In the genomic region with DNA sequence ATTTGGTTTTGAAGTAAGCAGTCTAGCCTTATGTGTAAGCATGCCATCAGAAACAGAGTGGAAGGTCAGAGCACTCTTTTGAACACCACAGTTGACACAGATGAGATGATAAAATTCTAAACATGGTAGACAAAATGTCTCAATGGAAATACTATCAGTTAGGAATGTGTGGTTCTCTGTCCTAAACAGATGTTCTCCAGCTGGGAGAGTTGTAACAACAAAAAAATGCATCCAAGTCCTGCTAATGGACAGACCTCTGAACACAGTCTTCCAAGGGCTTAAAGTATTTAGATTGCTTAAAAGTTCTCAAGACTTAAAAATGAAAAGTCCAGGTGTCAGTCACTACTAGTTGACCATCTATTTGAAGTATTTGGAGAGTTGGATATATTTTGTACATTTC, we compare ENCODE assay signal across 19 mouse cellular contexts.
DNase-seq lines count a peak whose midpoint lies in the region; ATAC-seq and TF ChIP-seq lines count a peak whose summit lies in the region.
"Had no signal": no experiment of that assay in that cellular context is flagged by ENCODE, and none has a peak within 500 bp of the region (broad histone marks: within the 10 kb centered on the region; RNA-seq: fewer than 3 reads in every experiment).

No protein-coding gene starts in this region.

- dilution Hi-C loops in CH12.LX (cut with MboI; ENCODE audit: extremely low pct_ligation_motif_present, extremely low pct_unique_long_range_greater_than_20kb, low sequenced_read_pairs), result no loop called here

- no peak overlapping the region for H3K9ac ChIP-seq in lung, postnatal 0 days (replicated peaks; ENCODE audit: low read depth)
- H3K9ac ChIP-seq in CH12.LX (ENCODE audit: insufficient read depth, low read depth), result no peak overlapping the region
- no peak overlapping the region for H3K9ac ChIP-seq in forebrain, embryonic 14.5 days (ENCODE audit: low read length)
- H3K9ac ChIP-seq: embryonic facial prominence, embryonic 13.5 days; forebrain, embryonic 13.5 days; forebrain, postnatal 0 days; heart, embryonic 13.5 days; hindbrain, embryonic 15.5 days had no signal

- in situ Hi-C loops in CH12.LX (cut with MboI; ENCODE audit: low pct_ligation_motif_present, low pct_unique_long_range_greater_than_20kb, low sequenced_read_pairs), result no loop called here

- no peaks in the 10 kb centered on the region for H3K36me3 ChIP-seq in lung, postnatal 0 days (ENCODE audit: insufficient read depth, low read length)
- no peaks in the 10 kb centered on the region for H3K36me3 ChIP-seq in CH12.LX (replicated peaks in 1 of 2; ENCODE audit: control insufficient read depth in 1 of 2, insufficient read depth in 1 of 2, low read length in 1 of 2)
- no peaks in the 10 kb centered on the region for H3K36me3 ChIP-seq in forebrain, embryonic 14.5 days (ENCODE audit: control insufficient read depth, insufficient read depth, low read length)
- H3K36me3 ChIP-seq: embryonic facial prominence, embryonic 10.5 days; embryonic facial prominence, embryonic 13.5 days; forebrain, embryonic 10.5 days; heart, embryonic 10.5 days; heart, embryonic 13.5 days; hindbrain, embryonic 15.5 days had no signal

- H3K4me1 ChIP-seq in lung, postnatal 0 days (ENCODE audit: insufficient read depth, low read depth, low read length), result no peaks in the 10 kb centered on the region
- H3K4me1 ChIP-seq in lung, adult 2 months (ENCODE audit: control insufficient read depth, insufficient read depth, low read length), result no peaks in the 10 kb centered on the region
- peaks cover 0 to 3% of the 10 kb centered on the region in 2 experiments; a peak in 1 of 4 replicates for H3K4me1 ChIP-seq in CH12.LX (ENCODE audit: control insufficient read depth in 1 of 2, insufficient read depth in 2 of 2)
- H3K4me1 ChIP-seq in forebrain, embryonic 14.5 days (ENCODE audit: control insufficient read depth, insufficient read depth, low read length), result no peaks in the 10 kb centered on the region
- H3K4me1 ChIP-seq: embryonic facial prominence, embryonic 10.5 days; embryonic facial prominence, embryonic 13.5 days; forebrain, embryonic 10.5 days; forebrain, embryonic 13.5 days; heart, embryonic 10.5 days; heart, embryonic 13.5 days; hindbrain, embryonic 15.5 days had no signal

- intact Hi-C loops in left cerebral cortex, postnatal 10 days (cut with DNase I), result no loop called here

- H3K4me3 ChIP-seq in lung, postnatal 0 days (ENCODE audit: low read depth, low read length), result no peak overlapping the region
- no peak overlapping the region for H3K4me3 ChIP-seq in lung, adult 2 months (replicated peaks; ENCODE audit: extremely low read depth, low read depth, low read length)
- H3K4me3 ChIP-seq in CH12.LX (replicated peaks in 1 of 3; ENCODE audit: low read depth in 2 of 3, low read length in 2 of 3, poor library complexity in 1 of 3), result no peak overlapping the region
- no peak overlapping the region for H3K4me3 ChIP-seq in forebrain, embryonic 14.5 days (ENCODE audit: low read depth, low read length)
- H3K4me3 ChIP-seq: embryonic facial prominence, embryonic 10.5 days; embryonic facial prominence, embryonic 13.5 days; forebrain, embryonic 10.5 days; forebrain, embryonic 13.5 days; heart, embryonic 10.5 days; heart, embryonic 13.5 days; hindbrain, embryonic 15.5 days had no signal

- no peaks in the 10 kb centered on the region for H3K79me2 ChIP-seq in CH12.LX (replicated peaks; ENCODE audit: control insufficient read depth, extremely low read depth, insufficient read depth, poor library complexity, severe bottlenecking)

- DNase-seq in heart, adult 9 months (ENCODE audit: low spot score in 2 of 2), result peak; percentile 12 to 25
- no peak for DNase-seq in heart, adult 11 months
- peak; percentile 30 for DNase-seq in lung, postnatal 0 days (ENCODE audit: low spot score)
- DNase-seq in lung, adult 2 months, result no peak
- DNase-seq in CH12.LX (ENCODE audit: extremely low read depth), result no peak
- no peak for DNase-seq in left cerebral cortex, postnatal 10 days (ENCODE audit: extremely low spot score in 1 of 2, low spot score in 2 of 2)
- DNase-seq in forebrain, embryonic 14.5 days (ENCODE audit: low spot score), result no peak
- DNase-seq: adrenal gland, adult 8-10 months; adrenal gland, postnatal 25 days; cerebellum, adult 11-12 months; cerebellum, adult 8-10 months; forebrain, postnatal 0 days had no signal

- no peak for TF ChIP-seq EP300 in lung, postnatal 0 days (IDR thresholded peaks at IDR 0.05)
- no peak for TF ChIP-seq EP300 in CH12.LX (IDR thresholded peaks at IDR 0.05; ENCODE audit: low read length)

- TF ChIP-seq POLR2A in lung, adult 2 months (IDR thresholded peaks at IDR 0.05; ENCODE audit: borderline replicate concordance, extremely low read depth, low read depth, low read length), result no peak
- TF ChIP-seq POLR2A in CH12.LX (IDR thresholded peaks at IDR 0.05; ENCODE audit: low read depth, low read length), result no peak

- H3K9me3 ChIP-seq in lung, postnatal 0 days (ENCODE audit: low read length), result no peaks in the 10 kb centered on the region
- H3K9me3 ChIP-seq in CH12.LX (replicated peaks; ENCODE audit: low read length), result no peaks in the 10 kb centered on the region
- H3K9me3 ChIP-seq in forebrain, embryonic 14.5 days (replicated peaks; ENCODE audit: control insufficient read depth, low read length), result no peaks in the 10 kb centered on the region
- H3K9me3 ChIP-seq: embryonic facial prominence, embryonic 10.5 days; embryonic facial prominence, embryonic 13.5 days; forebrain, embryonic 10.5 days; forebrain, embryonic 13.5 days; heart, embryonic 10.5 days; heart, embryonic 13.5 days; hindbrain, embryonic 15.5 days had no signal

- ATAC-seq in lung, postnatal 0 days, result peak; percentile 47
- ATAC-seq in forebrain, embryonic 14.5 days, result no peak
- ATAC-seq: forebrain, embryonic 13.5 days; forebrain, postnatal 0 days had no signal

- no peak overlapping the region for H3K4me2 ChIP-seq in lung, postnatal 0 days (replicated peaks; ENCODE audit: low read depth, low read length)
- H3K4me2 ChIP-seq in CH12.LX (ENCODE audit: insufficient read depth, low read depth, poor library complexity, severe bottlenecking), result peak overlapping the region; percentile 44; the same call in 1 of the 2 replicates
- H3K4me2 ChIP-seq in forebrain, embryonic 14.5 days (ENCODE audit: low read length), result no peak overlapping the region
- H3K4me2 ChIP-seq: embryonic facial prominence, embryonic 13.5 days; forebrain, embryonic 13.5 days; heart, embryonic 13.5 days; hindbrain, embryonic 15.5 days had no signal

- no peak for TF ChIP-seq CTCF in lung, postnatal 0 days (IDR thresholded peaks at IDR 0.05)
- no peak for TF ChIP-seq CTCF in lung, adult 2 months (IDR thresholded peaks at IDR 0.05; ENCODE audit: insufficient read depth, low read length)
- TF ChIP-seq CTCF in CH12.LX (conservative IDR thresholded peaks at IDR 0.05 in 1 of 2, IDR thresholded peaks at IDR 0.05 in 1 of 2; ENCODE audit: low read depth in 2 of 2, low read length in 2 of 2), result no peak

- H3K27ac ChIP-seq in lung, postnatal 0 days (ENCODE audit: low read length), result no peak overlapping the region
- H3K27ac ChIP-seq in CH12.LX (ENCODE audit: insufficient read depth, low read depth), result no peak overlapping the region
- H3K27ac ChIP-seq in forebrain, embryonic 14.5 days (ENCODE audit: low read depth, low read length), result no peak overlapping the region
- H3K27ac ChIP-seq: embryonic facial prominence, embryonic 10.5 days; embryonic facial prominence, embryonic 13.5 days; forebrain, embryonic 10.5 days; forebrain, embryonic 13.5 days; heart, embryonic 10.5 days; heart, embryonic 13.5 days; hindbrain, embryonic 15.5 days had no signal

- H3K27me3 ChIP-seq in lung, postnatal 0 days (replicated peaks; ENCODE audit: insufficient read depth, low read length), result no peaks in the 10 kb centered on the region
- H3K27me3 ChIP-seq in CH12.LX (replicated peaks), result no peaks in the 10 kb centered on the region
- H3K27me3 ChIP-seq in forebrain, embryonic 14.5 days (replicated peaks; ENCODE audit: control insufficient read depth, insufficient read depth, low read length), result no peaks in the 10 kb centered on the region

- no peak for TF ChIP-seq RAD21 in CH12.LX (IDR thresholded peaks at IDR 0.05; ENCODE audit: low read depth, low read length)

TF ChIP-seq in CH12.LX, 34 proteins besides CTCF, POLR2A, EP300 and RAD21:
- no peak for TF ChIP-seq TBP (conservative IDR thresholded peaks at IDR 0.05; ENCODE audit: low read depth, low read length)
- TF ChIP-seq MAX (IDR thresholded peaks at IDR 0.05; ENCODE audit: low read length), result no peak
- TF ChIP-seq MYC (IDR thresholded peaks at IDR 0.05; ENCODE audit: low read depth, low read length), result no peak
- no peak for TF ChIP-seq SIN3A (IDR thresholded peaks at IDR 0.05; ENCODE audit: low read length)
- TF ChIP-seq ZMIZ1 (IDR thresholded peaks at IDR 0.05; ENCODE audit: low read depth, low read length), result no peak
- no peak for TF ChIP-seq MEF2A (IDR thresholded peaks at IDR 0.05; ENCODE audit: borderline replicate concordance, low read depth, low read length)
- TF ChIP-seq ETS1 (conservative IDR thresholded peaks at IDR 0.05; ENCODE audit: low read depth, low read length), result no peak
- no peak for TF ChIP-seq UBTF (IDR thresholded peaks at IDR 0.05; ENCODE audit: low read depth, low read length)
- no peak for TF ChIP-seq NELFE (IDR thresholded peaks at IDR 0.05; ENCODE audit: low read depth, low read length)
- no peak for TF ChIP-seq ZKSCAN1 (IDR thresholded peaks at IDR 0.05; ENCODE audit: borderline replicate concordance, low read depth, low read length)
- no peak for TF ChIP-seq GABPA (IDR thresholded peaks at IDR 0.05; ENCODE audit: insufficient replicate concordance, low read depth, low read length)
- TF ChIP-seq USF1 (IDR thresholded peaks at IDR 0.05; ENCODE audit: low read depth, low read length), result no peak
- no peak for TF ChIP-seq ZC3H11A (IDR thresholded peaks at IDR 0.05; ENCODE audit: low read depth, low read length)
- TF ChIP-seq JUND (conservative IDR thresholded peaks at IDR 0.05; ENCODE audit: low read depth, low read length), result no peak
- TF ChIP-seq HCFC1 (IDR thresholded peaks at IDR 0.05; ENCODE audit: low read depth, low read length), result no peak
- TF ChIP-seq RCOR1 (conservative IDR thresholded peaks at IDR 0.05; ENCODE audit: low read depth, low read length), result no peak
- no peak for TF ChIP-seq ELF1 (IDR thresholded peaks at IDR 0.05; ENCODE audit: low read depth, low read length)
- no peak for TF ChIP-seq MAFK (IDR thresholded peaks at IDR 0.05; ENCODE audit: insufficient replicate concordance, low read length)
- no peak for TF ChIP-seq NRF1 (IDR thresholded peaks at IDR 0.05; ENCODE audit: low read depth, low read length)
- TF ChIP-seq MXI1 (IDR thresholded peaks at IDR 0.05; ENCODE audit: low read depth, low read length), result no peak

Comparison
In these comparisons a context has a peak if more than half of its experiments do, and no peak if none do; other contexts are left out.
1. DNase-seq: peak in heart, adult 9 months (2 of 2) and lung, postnatal 0 days (single experiment); none in heart, adult 11 months (single experiment), lung, adult 2 months (single experiment), CH12.LX (single experiment), left cerebral cortex, postnatal 10 days (0 of 2) and forebrain, embryonic 14.5 days (single experiment).